Mouse (Mus musculus) brain, embryonic 18.5 days (tissue): Measurements from ENCODE around the gene Fam117b.

ENCODE experiments used
- DNase-seq: peaks from one replicate; pipeline ENCODE4 v3.0.0-alpha.2; 2012; ENCODE audit warnings: low read depth, low spot score

Gene Fam117b

GRCm38 (mm10) chr1:59967291-59967690 lies 54.5 kb downstream of the Fam117b start:
- DNase-seq, result no peak

DNA sequence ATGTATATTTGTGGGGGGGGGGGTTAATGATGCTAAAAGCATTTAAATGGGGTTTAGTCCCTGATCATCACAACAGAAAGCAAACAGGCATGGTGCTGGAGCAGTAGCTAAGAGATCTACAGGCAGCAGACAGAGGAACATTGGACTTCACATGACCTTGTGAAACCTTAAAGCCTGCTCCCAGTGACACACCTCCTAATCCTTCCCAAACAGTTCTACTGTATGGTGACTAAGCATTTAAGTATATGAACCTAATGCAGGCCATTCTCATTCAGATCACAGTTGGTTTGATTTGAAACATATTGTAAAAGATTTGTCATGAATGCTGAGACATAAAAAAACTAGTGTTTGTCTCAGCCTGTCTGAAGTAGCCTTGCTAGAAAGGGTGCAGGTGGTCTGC lies 73.8 kb downstream of the Fam117b start:
- DNase-seq, result no peak

DNA sequence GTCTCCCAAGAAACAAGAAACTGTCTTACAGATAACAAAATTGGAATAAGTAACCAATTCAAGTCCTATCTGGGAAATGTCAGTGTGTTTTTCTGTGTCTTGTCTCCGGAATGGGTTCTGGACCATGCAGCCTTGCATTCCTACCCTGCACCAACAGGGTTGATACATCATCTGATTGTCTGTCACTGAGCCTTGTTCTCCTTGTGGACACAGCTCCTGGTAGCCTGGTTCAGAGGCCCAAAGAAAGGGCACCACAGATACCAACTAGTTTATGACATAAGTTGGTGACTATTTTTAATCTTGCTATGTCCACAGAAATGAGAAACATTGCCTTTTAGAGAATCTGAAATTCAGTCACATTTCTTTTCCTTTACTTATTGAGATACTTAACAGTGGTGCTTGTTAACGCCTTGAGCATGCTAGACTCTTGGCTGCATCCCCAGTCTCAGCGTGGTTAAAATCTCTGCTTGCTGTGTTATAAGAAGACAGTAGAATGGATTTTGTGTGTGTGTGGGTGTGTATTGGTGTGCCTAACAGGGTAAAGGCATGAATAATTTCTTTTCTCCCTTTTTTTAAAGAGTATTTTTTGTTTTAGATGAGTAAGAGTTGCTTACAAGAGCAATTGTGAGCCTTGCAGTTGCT lies 74.7 kb downstream of the Fam117b start:
- DNase-seq, result no peak

DNA sequence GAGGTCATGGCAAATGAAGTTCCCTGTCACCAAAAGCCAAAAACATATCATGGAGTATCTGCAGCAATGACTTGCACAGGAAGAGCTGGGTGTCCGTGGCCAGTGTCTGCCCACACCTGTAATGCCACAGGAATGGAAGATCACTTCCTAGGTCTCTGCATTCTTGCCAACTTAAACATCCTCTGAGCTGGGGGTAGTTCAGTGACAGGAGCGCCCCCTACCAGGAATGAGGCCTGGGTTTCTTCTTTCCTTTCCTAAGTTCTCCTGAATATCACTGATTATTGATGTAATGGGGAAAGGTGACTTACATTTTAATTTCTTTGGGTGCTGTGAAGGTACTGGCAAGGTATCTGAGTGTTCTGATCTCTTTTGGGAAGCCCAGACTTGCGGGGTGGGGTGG lies 82.8 kb downstream of the Fam117b start:
- DNase-seq, result no peak

- DNase-seq, result no peak
Measured at GRCm38 (mm10) chr1:59997352-59997751, 84.5 kb downstream of the Fam117b start.

DNA sequence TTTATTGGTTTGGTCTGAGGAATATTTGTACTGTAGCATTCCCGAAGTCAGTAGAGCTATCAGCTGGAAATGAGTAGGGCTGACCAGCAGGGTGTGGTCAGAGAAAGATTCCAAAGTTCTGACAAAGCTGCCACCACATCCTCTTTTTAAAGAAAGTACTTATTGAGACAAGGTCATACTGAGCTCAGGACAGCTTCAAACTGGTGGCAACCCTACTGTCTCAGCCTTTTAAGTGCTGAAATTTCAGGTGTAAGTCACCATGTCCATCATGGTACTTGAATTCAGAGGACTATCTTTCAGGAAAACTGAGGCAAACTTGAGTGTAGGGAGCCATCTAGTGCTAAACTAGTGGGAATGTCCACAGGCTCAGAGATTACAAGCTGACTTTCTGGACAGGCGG lies 87.5 kb downstream of the Fam117b start:
- no peak for DNase-seq

- no peak for DNase-seq
Measured at GRCm38 (mm10) chr1:60007337-60007736, 94.5 kb downstream of the Fam117b start.

DNA sequence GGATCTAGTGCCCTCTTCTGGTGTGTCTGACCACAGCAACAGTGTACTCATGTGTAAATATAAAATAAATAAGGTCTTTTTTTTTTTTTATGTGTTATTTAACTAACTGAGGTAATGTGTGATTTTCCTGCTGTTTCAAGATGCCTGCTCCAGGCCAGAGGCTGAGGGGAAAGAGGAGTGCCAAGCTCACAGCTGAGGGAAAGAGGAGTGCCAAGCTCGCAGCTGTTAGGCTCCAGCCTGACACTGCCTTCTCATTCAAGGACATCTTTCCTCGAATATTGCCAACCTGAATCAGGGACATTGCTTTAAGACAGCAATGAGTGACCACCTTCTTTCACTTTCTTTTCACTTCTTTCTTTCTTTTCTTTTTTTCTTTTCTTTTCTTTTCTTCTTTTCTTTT lies 95.9 kb downstream of the Fam117b start:
- DNase-seq, result no peak

DNA sequence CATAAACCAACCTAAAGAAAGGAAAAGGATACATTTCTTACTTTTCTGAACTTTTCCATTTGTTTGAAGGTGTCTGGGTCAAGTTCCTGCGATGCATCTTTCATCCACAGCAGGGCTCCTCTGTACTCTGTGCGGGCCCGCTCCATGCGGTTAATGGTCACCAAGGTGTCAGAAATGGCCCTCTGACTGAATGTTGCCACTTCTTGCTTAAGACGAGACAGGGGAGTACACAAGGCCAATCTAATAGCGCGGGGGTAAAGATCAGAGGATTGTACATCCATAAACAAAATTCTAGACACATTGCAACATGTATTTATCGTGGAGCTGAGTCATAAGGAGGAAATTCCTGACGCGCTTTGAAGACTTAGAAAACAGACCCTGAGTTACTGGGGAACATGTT lies 101.0 kb downstream of the Fam117b start:
- DNase-seq, result no peak

- DNase-seq, result no peak
Measured at GRCm38 (mm10) chr1:60015511-60015910, 102.7 kb downstream of the Fam117b start.

GRCm38 (mm10) chr1:60016136-60016611 lies 103.4 kb downstream of the Fam117b start:
- DNase-seq, result no peak

DNA sequence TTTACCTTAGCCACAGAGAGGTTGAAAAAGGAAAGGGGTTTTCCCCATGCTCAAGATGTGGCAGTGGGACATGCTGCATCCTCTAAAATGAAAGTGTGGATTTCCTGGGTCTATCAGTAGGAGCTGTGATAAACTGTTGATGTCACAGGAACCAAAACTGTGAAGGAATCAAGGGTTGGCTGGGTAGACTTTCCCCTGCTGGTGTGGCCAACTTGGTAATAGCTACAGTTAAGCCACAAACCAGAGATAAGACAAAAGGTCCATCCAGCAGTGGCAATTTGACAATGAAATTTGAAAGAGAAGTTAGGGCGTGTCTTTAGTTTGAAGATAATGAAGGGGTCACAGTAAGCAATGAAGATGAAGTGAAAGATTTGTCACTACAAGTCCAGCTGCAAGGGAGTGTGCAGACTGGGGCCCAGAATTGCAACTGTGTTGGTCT lies 104.2 kb downstream of the Fam117b start:
- DNase-seq, result no peak
